Mouse (Mus musculus) spleen, adult 2 months (tissue): ENCODE results near the gene Uba3.

Experiments
- CTCF ChIP-seq: fragments of 200-500 bp; IDR thresholded peaks from 2 replicates; pipeline ENCODE4 v1.5.1; 2011; ENCODE audit warnings: mild to moderate bottlenecking, inconsistent platforms; ENCODE audit not compliant: insufficient read depth, insufficient read length, insufficient replicate concordance; ENCODE audit errors: extremely low read depth
- POLR2A ChIP-seq: fragments of 200-500 bp; IDR thresholded peaks from 2 replicates; pipeline ENCODE4 v1.6.1; 2011; ENCODE audit warnings: low read depth, low read length, inconsistent platforms

DNA sequence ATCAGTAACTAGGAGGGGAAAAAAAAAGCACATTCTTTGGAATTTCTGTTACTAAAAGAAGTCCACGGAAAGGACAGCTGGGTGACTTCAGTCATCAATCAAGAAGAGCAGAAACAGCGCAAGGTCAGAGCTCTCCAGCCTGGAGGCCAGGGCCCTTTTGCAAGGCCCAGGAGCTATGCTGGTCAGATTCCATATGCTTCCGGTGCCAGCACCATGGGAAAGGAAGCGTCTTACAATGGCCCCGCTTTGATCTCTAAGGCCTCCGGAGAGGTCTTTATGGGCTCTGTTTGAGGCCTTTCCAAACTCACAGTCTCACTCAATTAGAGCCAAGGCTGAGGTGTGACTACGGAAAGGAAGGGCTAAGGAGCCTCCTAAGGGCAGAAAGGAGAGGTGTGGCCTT is 61.1 kb downstream of the Uba3 start:
- no peak for TF ChIP-seq CTCF
- no peak for TF ChIP-seq POLR2A
